Mouse (Mus musculus) liver, adult 2 months (tissue): ENCODE measurements around the gene Vmn1r223.

ENCODE experiments used
- CTCF ChIP-seq: fragments of 200-500 bp; IDR thresholded peaks from 2 replicates; pipeline ENCODE4 v1.5.1; 2011; ENCODE audit warnings: low read depth, low read length, control low read depth
- POLR2A ChIP-seq: fragments of 200-500 bp; IDR thresholded peaks from 2 replicates; pipeline ENCODE4 v1.6.1; 2011; ENCODE audit warnings: low read length, control low read depth; ENCODE audit not compliant: insufficient read depth; ENCODE audit errors: extremely low read depth

GRCm38 (mm10) chr13:23269681-23270080 lies 22.7 kb downstream of the Vmn1r223 start:
- no peak for TF ChIP-seq POLR2A
- no peak for TF ChIP-seq CTCF
